Mouse (Mus musculus): Measurements from ENCODE around the gene Rdh9. TPM values are rescaled to one million over a fixed set of nuclear protein-coding genes. Genes with fewer than 3 reads are reported as not detected.

Gene Rdh9
- polyA plus RNA-seq, 2 experiments from 2014 or later, result 1.5 TPM; not detected in 1

Other genes with a start within 250 kb of the Rdh9 start
- gene Nxph4, start 241.8 kb upstream of the Rdh9 start, polyA plus RNA-seq (2017; shearing (Covaris generic)), result not detected
- under 1 TPM; 0.30 to 0.96 TPM for gene Lrp1, start 155.2 kb upstream of the Rdh9 start, polyA plus RNA-seq (2017; shearing (Covaris generic))
- 100 to 1,000 TPM; 173 to 320 TPM for gene Stat6, start 133.4 kb upstream of the Rdh9 start, polyA plus RNA-seq (2017; shearing (Covaris generic))
- gene Nemp1, start 109.5 kb upstream of the Rdh9 start, polyA plus RNA-seq (2017; shearing (Covaris generic)), result 1 to 10 TPM; 2.5 to 4.0 TPM
- gene Nab2, start 107.8 kb upstream of the Rdh9 start, polyA plus RNA-seq (2017; shearing (Covaris generic)), result 10 to 100 TPM in 1 of 2 experiments, 1 to 10 TPM in 1; 8.9 to 10.8 TPM
- gene Myo1a, start 71.2 kb upstream of the Rdh9 start, polyA plus RNA-seq (2017; shearing (Covaris generic)), result not detected
- gene Tac2, start 51.9 kb upstream of the Rdh9 start, polyA plus RNA-seq (2017; shearing (Covaris generic)), result not detected
- under 1 TPM; 0.57 to 0.81 TPM for gene Zbtb39, start 36.8 kb upstream of the Rdh9 start, polyA plus RNA-seq (2017; shearing (Covaris generic))
- gene Gpr182, start 24.7 kb upstream of the Rdh9 start, polyA plus RNA-seq (2017; shearing (Covaris generic)), result under 1 TPM in 1 of 2 experiments, not detected in 1; 0.29 TPM
- under 1 TPM in 1 of 2 experiments, not detected in 1; 0.27 TPM for gene Rdh1, start 16.7 kb upstream of the Rdh9 start, polyA plus RNA-seq (2017; shearing (Covaris generic))
- under 1 TPM in 1 of 2 experiments, not detected in 1; 0.40 TPM for gene Rdh16f1, start 16.6 kb upstream of the Rdh9 start, polyA plus RNA-seq (2017; shearing (Covaris generic))
- not detected for gene Rdh16, start 24.8 kb downstream of the Rdh9 start, polyA plus RNA-seq (2017; shearing (Covaris generic))
- not detected for gene Rdh19, start 73.5 kb downstream of the Rdh9 start, polyA plus RNA-seq (2017; shearing (Covaris generic))
- not detected for gene Rdh16f2, start 90.1 kb downstream of the Rdh9 start, polyA plus RNA-seq (2017; shearing (Covaris generic))
- gene Rdh7, start 112.4 kb downstream of the Rdh9 start, polyA plus RNA-seq (2017; shearing (Covaris generic)), result not detected
- gene Sdr9c7, start 122.1 kb downstream of the Rdh9 start, polyA plus RNA-seq (2017; shearing (Covaris generic)), result not detected
- gene Hsd17b6, start 231.2 kb downstream of the Rdh9 start, polyA plus RNA-seq (2017; shearing (Covaris generic)), result not detected
- gene Prim1, start 238.8 kb downstream of the Rdh9 start, polyA plus RNA-seq (2017; shearing (Covaris generic)), result 10 to 100 TPM; 18.9 to 20.2 TPM